Mouse (Mus musculus) thymus, adult 2 months (tissue): ENCODE data around the gene Cyp11a1.

Source experiments
- CTCF ChIP-seq: fragments of 200-500 bp; IDR thresholded peaks from 2 replicates; pipeline ENCODE4 v1.5.1; 2012; ENCODE audit warnings: mild to moderate bottlenecking, control low read depth, low read length, moderate library complexity, borderline replicate concordance; ENCODE audit not compliant: control insufficient read depth, poor library complexity, insufficient read depth; ENCODE audit errors: extremely low read depth
- POLR2A ChIP-seq: fragments of 200-500 bp; IDR thresholded peaks from 2 replicates; pipeline ENCODE4 v1.6.1; 2012; ENCODE audit warnings: mild to moderate bottlenecking, low read length, control low read depth, moderate library complexity; ENCODE audit not compliant: control insufficient read depth, poor library complexity, insufficient read depth; ENCODE audit errors: extremely low read depth

DNA sequence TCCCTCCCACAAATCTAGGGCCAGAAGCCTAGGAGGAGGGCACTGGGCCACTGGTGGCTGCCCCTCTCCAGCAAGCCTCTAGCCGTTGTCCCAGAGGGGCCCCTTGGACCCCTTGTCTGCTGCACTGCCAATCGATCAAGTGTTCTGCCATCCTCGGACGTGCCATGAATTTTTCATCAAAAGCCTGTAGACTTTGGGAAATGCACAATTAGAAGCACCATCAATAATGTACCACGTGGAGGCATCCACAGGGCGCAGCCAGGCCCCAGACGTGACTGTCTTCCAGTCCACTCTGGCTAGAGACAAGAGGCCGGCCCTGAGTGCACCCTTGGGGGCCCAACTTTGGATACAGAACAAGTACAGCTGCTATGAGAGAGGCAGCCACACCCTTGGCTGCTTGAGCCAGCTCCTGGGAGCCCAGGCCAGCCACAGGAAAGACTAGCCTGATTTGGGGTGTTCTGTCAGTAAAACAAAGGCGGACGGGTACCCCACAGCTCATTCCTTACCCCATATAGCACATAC is 37.3 kb downstream of the Cyp11a1 start:
- no peak for TF ChIP-seq POLR2A
- no peak for TF ChIP-seq CTCF
